Mouse (Mus musculus): ENCODE results near the gene Cep97. TPM values are rescaled to one million over a fixed set of nuclear protein-coding genes. Genes with fewer than 3 reads are reported as not detected.

The Cep97 gene
- polyA plus RNA-seq, 1 experiment, result 0.49 TPM

- Histone ChIP-seq H3K4me3 (replicated peaks) (no peak overlapping the region), H3K27me3 (replicated peaks) (no peaks in the 10 kb centered on the region), H3K9me3 (no peaks in the 10 kb centered on the region), H3K36me3 (replicated peaks; ENCODE audit: low read length) (peaks cover 59% of the 10 kb centered on the region), H3K4me1 (peaks cover 12% of the 10 kb centered on the region)
- TF ChIP-seq FLI1 (IDR thresholded peaks at IDR 0.05; ENCODE audit: low read length), result no peak
- no peak for TF ChIP-seq GATA1 (IDR thresholded peaks at IDR 0.05; ENCODE audit: borderline replicate concordance, low read length)
Observed at GRCm38 (mm10) chr16:55910208-55910793, 24.4 kb downstream of the Cep97 start.

GRCm38 (mm10) chr16:55906928-55907679, 27.6 kb downstream of the Cep97 start:
- H3K27me3 ChIP-seq (replicated peaks), result no peaks in the 10 kb centered on the region
- H3K4me3 ChIP-seq (replicated peaks), result peak overlapping the region; percentile 33
- H3K4me1 ChIP-seq, result peaks cover 14% of the 10 kb centered on the region
- H3K9me3 ChIP-seq, result no peaks in the 10 kb centered on the region
- TF ChIP-seq GATA1 (IDR thresholded peaks at IDR 0.05; ENCODE audit: borderline replicate concordance, low read length) (no peak), FLI1 (IDR thresholded peaks at IDR 0.05; ENCODE audit: low read length) (no peak)
- H3K36me3 ChIP-seq (replicated peaks; ENCODE audit: low read length), result peaks cover 47% of the 10 kb centered on the region

GRCm38 (mm10) chr16:55905370-55905769, 29.3 kb downstream of the Cep97 start:
- peaks cover 37% of the 10 kb centered on the region for H3K36me3 ChIP-seq (replicated peaks; ENCODE audit: low read length)
- H3K4me3 ChIP-seq (replicated peaks), result no peak overlapping the region
- peaks cover 20% of the 10 kb centered on the region for H3K4me1 ChIP-seq
- no peak for TF ChIP-seq FLI1 (IDR thresholded peaks at IDR 0.05; ENCODE audit: low read length)
- TF ChIP-seq GATA1 (IDR thresholded peaks at IDR 0.05; ENCODE audit: borderline replicate concordance, low read length), result no peak
- H3K9me3 ChIP-seq, result no peaks in the 10 kb centered on the region
- H3K27me3 ChIP-seq (replicated peaks), result no peaks in the 10 kb centered on the region

- Histone ChIP-seq H3K4me3 (replicated peaks) (no peak overlapping the region), H3K9me3 (no peaks in the 10 kb centered on the region), H3K36me3 (replicated peaks; ENCODE audit: low read length) (peaks cover 25% of the 10 kb centered on the region), H3K4me1 (peaks cover 28% of the 10 kb centered on the region), H3K27me3 (replicated peaks) (no peaks in the 10 kb centered on the region)
- no peak for TF ChIP-seq GATA1 (IDR thresholded peaks at IDR 0.05; ENCODE audit: borderline replicate concordance, low read length)
- no peak for TF ChIP-seq FLI1 (IDR thresholded peaks at IDR 0.05; ENCODE audit: low read length)
Observed at GRCm38 (mm10) chr16:55901839-55902756, 32.6 kb downstream of the Cep97 start.

- H3K27me3 ChIP-seq (replicated peaks), result no peaks in the 10 kb centered on the region
- no peaks in the 10 kb centered on the region for H3K9me3 ChIP-seq
Observed at GRCm38 (mm10) chr16:55898385-55899002, 36.2 kb downstream of the Cep97 start.

GRCm38 (mm10) chr16:55895651-55896095, 39.0 kb downstream of the Cep97 start:
- peaks cover 5% of the 10 kb centered on the region for H3K36me3 ChIP-seq (replicated peaks; ENCODE audit: low read length)
- no peak for TF ChIP-seq FLI1 (IDR thresholded peaks at IDR 0.05; ENCODE audit: low read length)
- TF ChIP-seq GATA1 (IDR thresholded peaks at IDR 0.05; ENCODE audit: borderline replicate concordance, low read length), result no peak
- H3K4me1 ChIP-seq, result peaks cover 63% of the 10 kb centered on the region

More at GRCm38 (mm10) chr16:55898385-55899002, 36.2 kb downstream of the Cep97 start:
- TF ChIP-seq FLI1 (IDR thresholded peaks at IDR 0.05; ENCODE audit: low read length) (no peak), GATA1 (IDR thresholded peaks at IDR 0.05; ENCODE audit: borderline replicate concordance, low read length) (no peak)
- H3K4me3 ChIP-seq (replicated peaks), result no peak overlapping the region
- H3K36me3 ChIP-seq (replicated peaks; ENCODE audit: low read length), result no peaks in the 10 kb centered on the region
- H3K4me1 ChIP-seq, result peaks cover 53% of the 10 kb centered on the region

GRCm38 (mm10) chr16:55894893-55895650, 39.6 kb downstream of the Cep97 start, which contains the start of gene Nxpe3:
Nxpe3 (minus strand) TSS chr16:55895285.
- no peak for TF ChIP-seq GATA1 (IDR thresholded peaks at IDR 0.05; ENCODE audit: borderline replicate concordance, low read length)
- TF ChIP-seq FLI1 (IDR thresholded peaks at IDR 0.05; ENCODE audit: low read length), result no peak
- Histone ChIP-seq H3K4me3 (replicated peaks) (peak within 1 kb of the TSS; percentile 95), H3K9me3 (no peaks in the 10 kb centered on the region), H3K36me3 (replicated peaks; ENCODE audit: low read length) (peaks cover 9% of the 10 kb centered on the region), H3K27me3 (replicated peaks) (no peaks in the 10 kb centered on the region), H3K4me1 (peaks cover 68% of the 10 kb centered on the region)

More at GRCm38 (mm10) chr16:55895651-55896095, 39.0 kb downstream of the Cep97 start:
- Histone ChIP-seq H3K9me3 (no peaks in the 10 kb centered on the region), H3K4me3 (replicated peaks) (peak overlapping the region; percentile 95), H3K27me3 (replicated peaks) (no peaks in the 10 kb centered on the region)

- Histone ChIP-seq H3K4me1 (peaks cover 68% of the 10 kb centered on the region), H3K9me3 (no peaks in the 10 kb centered on the region), H3K4me3 (replicated peaks) (peak overlapping the region; percentile 95), H3K36me3 (replicated peaks; ENCODE audit: low read length) (peaks cover 14% of the 10 kb centered on the region), H3K27me3 (replicated peaks) (no peaks in the 10 kb centered on the region)
- TF ChIP-seq FLI1 (IDR thresholded peaks at IDR 0.05; ENCODE audit: low read length) (no peak), GATA1 (IDR thresholded peaks at IDR 0.05; ENCODE audit: borderline replicate concordance, low read length) (no peak)
Observed at GRCm38 (mm10) chr16:55894536-55894892, 40.1 kb downstream of the Cep97 start.
